Mouse (Mus musculus) lung, postnatal 0 days (tissue): ENCODE results near the gene Rasgrf1. TPM values are rescaled to one million over a fixed set of nuclear protein-coding genes. Genes with fewer than 3 reads are reported as not detected.

Experiments used
- ATAC-seq: fragments of 200-750 bp; cut with Nextera tagmentation; 2 replicates; pipeline ENCODE4 v1.8.0; 2017; ENCODE audit warnings: moderate library complexity
- DNase-seq: peaks from one replicate; pipeline ENCODE4 v3.0.0-alpha.2; 2016; ENCODE audit warnings: low spot score
- H3K27ac ChIP-seq: fragments of 300-500 bp; sonication (generic); 2 replicates; pipeline ENCODE4 v1.5.1; 2014; ENCODE audit warnings: antibody characterized with exemption, mild to moderate bottlenecking, low read length, mixed read lengths
- H3K27me3 ChIP-seq: fragments of 300-500 bp; sonication (generic); replicated peaks from 2 replicates; pipeline ENCODE4 v1.6.1; 2014; ENCODE audit warnings: low read length, mixed read lengths; ENCODE audit not compliant: insufficient read depth
- H3K36me3 ChIP-seq: fragments of 300-500 bp; sonication (generic); 2 replicates; pipeline ENCODE4 v1.6.1; 2014; ENCODE audit warnings: low read length, mixed read lengths; ENCODE audit not compliant: insufficient read depth
- H3K4me1 ChIP-seq: fragments of 300-500 bp; sonication (generic); 2 replicates; pipeline ENCODE4 v1.6.1; 2014; ENCODE audit warnings: antibody characterized with exemption, low read depth, low read length, mixed read lengths; ENCODE audit not compliant: insufficient read depth
- H3K4me2 ChIP-seq: fragments of 300-500 bp; sonication (generic); replicated peaks from 2 replicates; pipeline ENCODE4 v1.6.1; 2014; ENCODE audit warnings: low read depth, mild to moderate bottlenecking, low read length, moderate library complexity, mixed read lengths
- H3K4me3 ChIP-seq: fragments of 300-500 bp; sonication (generic); 2 replicates; pipeline ENCODE4 v1.5.1; 2014; ENCODE audit warnings: low read depth, low read length
- H3K9ac ChIP-seq: fragments of 300-500 bp; sonication (generic); replicated peaks from 2 replicates; pipeline ENCODE4 v1.6.1; 2014; ENCODE audit warnings: low read depth, mild to moderate bottlenecking
- H3K9me3 ChIP-seq: fragments of 300-500 bp; sonication (generic); 2 replicates; pipeline ENCODE4 v1.6.1; 2016; ENCODE audit warnings: low read length, mixed read lengths
- CTCF ChIP-seq: IDR thresholded peaks from 2 replicates; pipeline ENCODE4 v1.5.1; 2016; ENCODE audit warnings: antibody characterized with exemption, mild to moderate bottlenecking
- EP300 ChIP-seq: IDR thresholded peaks from 2 replicates; pipeline ENCODE4 v1.6.1; 2016; ENCODE audit warnings: antibody characterized with exemption, mild to moderate bottlenecking, control low read depth
- WGBS: fragments of 180-500 bp; shearing (Covaris S2); extraction: QIAGEN DNeasy Blood & Tissue Kit; methylation state at CpG from one replicate; pipeline ENCODE4 v1.1.7; 2014; 5-methylcytosine and 5-hydroxymethylcytosine counted together
- polyA plus RNA-seq: library from polyadenylated mRNA; unstranded; fragments of >200 nt; fragmentation: Nextera tagmentation; extraction: Ambion mirVana; gene quantifications from 2 replicates; pipeline ENCODE4 v1.2.1, GENCODE M21; 2015

The Rasgrf1 gene
- polyA plus RNA-seq, 1 experiment from 2014 or later, result 0.88 TPM

- Histone ChIP-seq H3K4me3 (no peak overlapping the region), H3K4me2 (no peak overlapping the region), H3K4me1 (peaks cover 2% of the 10 kb centered on the region; the same call in 1 of the 2 replicates), H3K27ac (no peak overlapping the region), H3K9me3 (no peaks in the 10 kb centered on the region), H3K27me3 (no peaks in the 10 kb centered on the region), H3K9ac (no peak overlapping the region), H3K36me3 (peaks cover 11% of the 10 kb centered on the region; the same call in 1 of the 2 replicates)
- ATAC-seq (peak; percentile 2; the same call in 1 of the 2 replicates), DNase-seq (peak; percentile 44)
- 38% methylated on average over 2 of the region's 2 CpGs for WGBS
- TF ChIP-seq CTCF (no peak), EP300 (no peak)
Measured at GRCm38 (mm10) chr9:90067341-90067740, 157.6 kb downstream of the Rasgrf1 start.

- DNase-seq (no peak), ATAC-seq (no peak)
- TF ChIP-seq EP300, result no peak
- no peak for TF ChIP-seq CTCF
- Histone ChIP-seq H3K27ac (peak overlapping the region; percentile 68), H3K36me3 (peaks cover 11% of the 10 kb centered on the region; the same call in 1 of the 2 replicates), H3K4me2 (no peak overlapping the region), H3K4me3 (no peak overlapping the region), H3K9me3 (no peaks in the 10 kb centered on the region), H3K4me1 (peaks cover 2% of the 10 kb centered on the region; the same call in 1 of the 2 replicates), H3K27me3 (no peaks in the 10 kb centered on the region), H3K9ac (no peak overlapping the region)
- 69% methylated on average over 6 of the region's 6 CpGs for WGBS
Measured at GRCm38 (mm10) chr9:90068786-90069185, 159.1 kb downstream of the Rasgrf1 start.

GRCm38 (mm10) chr9:90069485-90069884 lies 159.8 kb downstream of the Rasgrf1 start:
- peak; percentile 93 for DNase-seq
- H3K36me3 ChIP-seq, result peaks cover 9% of the 10 kb centered on the region; the same call in 1 of the 2 replicates
- H3K27ac ChIP-seq, result peak overlapping the region; percentile 74
- no peak for TF ChIP-seq CTCF
- TF ChIP-seq EP300, result peak; percentile 97
- ATAC-seq, result peak; percentile 91
- peaks cover 2% of the 10 kb centered on the region; the same call in 1 of the 2 replicates for H3K4me1 ChIP-seq
- no peak overlapping the region for H3K4me3 ChIP-seq
- no peaks in the 10 kb centered on the region for H3K9me3 ChIP-seq
- H3K4me2 ChIP-seq, result no peak overlapping the region
- WGBS, result 50% methylated on average over 7 of the region's 7 CpGs
- H3K9ac ChIP-seq, result no peak overlapping the region
- H3K27me3 ChIP-seq, result no peaks in the 10 kb centered on the region

GRCm38 (mm10) chr9:90070174-90070573 lies 160.5 kb downstream of the Rasgrf1 start:
- WGBS, result 57% methylated on average over 7 of the region's 7 CpGs
- ATAC-seq, result no peak
- no peaks in the 10 kb centered on the region for H3K9me3 ChIP-seq
- peaks cover 2% of the 10 kb centered on the region; the same call in 1 of the 2 replicates for H3K4me1 ChIP-seq
- peaks cover 2% of the 10 kb centered on the region; the same call in 1 of the 2 replicates for H3K36me3 ChIP-seq
- H3K9ac ChIP-seq, result no peak overlapping the region
- TF ChIP-seq CTCF, result no peak
- TF ChIP-seq EP300, result no peak
- no peaks in the 10 kb centered on the region for H3K27me3 ChIP-seq
- H3K4me3 ChIP-seq, result no peak overlapping the region
- no peak overlapping the region for H3K4me2 ChIP-seq
- H3K27ac ChIP-seq, result peak overlapping the region; percentile 74
- no peak for DNase-seq

- no peak for ATAC-seq
- WGBS, result 58% methylated on average over 4 of the region's 4 CpGs
- no peak overlapping the region for H3K27ac ChIP-seq
Measured at GRCm38 (mm10) chr9:90075336-90075735, 165.6 kb downstream of the Rasgrf1 start.

GRCm38 (mm10) chr9:90076131-90076530 lies 166.4 kb downstream of the Rasgrf1 start:
- H3K36me3 ChIP-seq, result peaks cover 5% of the 10 kb centered on the region; the same call in 1 of the 2 replicates
- WGBS, result 83% methylated on average over 5 of the region's 5 CpGs
- H3K4me2 ChIP-seq, result no peak overlapping the region
- H3K27ac ChIP-seq, result no peak overlapping the region
- H3K9ac ChIP-seq, result no peak overlapping the region
- ATAC-seq, result peak; percentile 27
- no peaks in the 10 kb centered on the region for H3K9me3 ChIP-seq
- no peaks in the 10 kb centered on the region for H3K27me3 ChIP-seq
- no peak for TF ChIP-seq EP300
- no peak for TF ChIP-seq CTCF
- H3K4me3 ChIP-seq, result no peak overlapping the region
- no peak for DNase-seq
- H3K4me1 ChIP-seq, result no peaks in the 10 kb centered on the region

More at GRCm38 (mm10) chr9:90075336-90075735, 165.6 kb downstream of the Rasgrf1 start:
- H3K4me1 ChIP-seq, result no peaks in the 10 kb centered on the region
- peaks cover 5% of the 10 kb centered on the region; the same call in 1 of the 2 replicates for H3K36me3 ChIP-seq
- no peak for DNase-seq
- H3K9ac ChIP-seq, result no peak overlapping the region
- no peaks in the 10 kb centered on the region for H3K27me3 ChIP-seq
- no peaks in the 10 kb centered on the region for H3K9me3 ChIP-seq
- H3K4me2 ChIP-seq, result no peak overlapping the region
- TF ChIP-seq EP300, result no peak
- TF ChIP-seq CTCF, result no peak
- H3K4me3 ChIP-seq, result no peak overlapping the region

Other genes with a start within 250 kb of the Rasgrf1 start
- 105 and 107 TPM in 2 replicates for gene Tmed3, start 204.8 kb upstream of the Rasgrf1 start, polyA plus RNA-seq
- not detected in 2 replicates for gene Ankrd34c, start 171.4 kb upstream of the Rasgrf1 start, polyA plus RNA-seq
- gene Ctsh, start 144.2 kb downstream of the Rasgrf1 start, polyA plus RNA-seq, result 2,236 and 2,487 TPM in 2 replicates
- gene Morf4l1, start 204.9 kb downstream of the Rasgrf1 start, polyA plus RNA-seq, result 283 and 290 TPM in 2 replicates